Mouse (Mus musculus): ENCODE measurements around the gene Cttnbp2.

Gene Cttnbp2

GRCm38 (mm10) chr6:18514480-18515352 lies at the start of gene Cttnbp2:
Cttnbp2 (minus strand) TSS chr6:18514843.
- peak; percentile 81 to 88 for DNase-seq

GRCm38 (mm10) chr6:18559019-18559418 lies 44.4 kb upstream of the Cttnbp2 start:
- no peak for DNase-seq

GRCm38 (mm10) chr6:18547516-18548465 lies 33.1 kb upstream of the Cttnbp2 start:
- no peak for DNase-seq

- no peak for DNase-seq
These were observed 29.2 kb upstream of the Cttnbp2 start for GRCm38 (mm10) chr6:18543878-18544277.

GRCm38 (mm10) chr6:18540396-18540795 lies 25.8 kb upstream of the Cttnbp2 start:
- no peak for DNase-seq

GRCm38 (mm10) chr6:18530394-18530793 lies 15.8 kb upstream of the Cttnbp2 start:
- DNase-seq = no peak

- no peak for DNase-seq
These were observed 3.0 kb upstream of the Cttnbp2 start for GRCm38 (mm10) chr6:18517626-18518025.

GRCm38 (mm10) chr6:18513611-18514473 lies 801 bp downstream of the Cttnbp2 start:
- DNase-seq = peak; percentile 41 to 54

- DNase-seq = no peak
These were observed 2.8 kb downstream of the Cttnbp2 start for GRCm38 (mm10) chr6:18511886-18512285.

GRCm38 (mm10) chr6:18508036-18508435 lies 6.6 kb downstream of the Cttnbp2 start:
- no peak for DNase-seq

- no peak for DNase-seq
These were observed 14.8 kb downstream of the Cttnbp2 start for GRCm38 (mm10) chr6:18499833-18500232.

- DNase-seq = no peak
These were observed 21.7 kb downstream of the Cttnbp2 start for GRCm38 (mm10) chr6:18492977-18493376.

- no peak for DNase-seq
These were observed 22.3 kb downstream of the Cttnbp2 start for GRCm38 (mm10) chr6:18492248-18492901.

- DNase-seq = no peak
These were observed 29.6 kb downstream of the Cttnbp2 start for GRCm38 (mm10) chr6:18485087-18485486.

- DNase-seq = no peak
These were observed 30.6 kb downstream of the Cttnbp2 start for GRCm38 (mm10) chr6:18484061-18484460.

GRCm38 (mm10) chr6:18482546-18482945 lies 32.1 kb downstream of the Cttnbp2 start:
- DNase-seq = no peak

- no peak for DNase-seq
These were observed 32.9 kb downstream of the Cttnbp2 start for GRCm38 (mm10) chr6:18481781-18482180.

- no peak for DNase-seq
These were observed 37.2 kb downstream of the Cttnbp2 start for GRCm38 (mm10) chr6:18477313-18477930.

GRCm38 (mm10) chr6:18474983-18475382 lies 39.7 kb downstream of the Cttnbp2 start:
- DNase-seq = no peak

- DNase-seq = no peak
These were observed 40.1 kb downstream of the Cttnbp2 start for GRCm38 (mm10) chr6:18474541-18474940.

- DNase-seq = no peak
These were observed 45.4 kb downstream of the Cttnbp2 start for GRCm38 (mm10) chr6:18469206-18469605.
